Mouse (Mus musculus) spleen, adult 2 months (tissue): ENCODE measurements at regions not wholly inside any gene's neighbourhood (a gene's known extent, or its start where the extent isn't known, plus 50 kb on each side); places are given as distances from the start of the nearest gene placed in this dataset.

Experiments
- CTCF ChIP-seq: fragments of 200-500 bp; IDR thresholded peaks from 2 replicates; pipeline ENCODE4 v1.5.1; 2011; ENCODE audit warnings: mild to moderate bottlenecking, inconsistent platforms; ENCODE audit not compliant: insufficient read depth, insufficient read length, insufficient replicate concordance; ENCODE audit errors: extremely low read depth
- POLR2A ChIP-seq: fragments of 200-500 bp; IDR thresholded peaks from 2 replicates; pipeline ENCODE4 v1.6.1; 2011; ENCODE audit warnings: low read depth, low read length, inconsistent platforms

DNA sequence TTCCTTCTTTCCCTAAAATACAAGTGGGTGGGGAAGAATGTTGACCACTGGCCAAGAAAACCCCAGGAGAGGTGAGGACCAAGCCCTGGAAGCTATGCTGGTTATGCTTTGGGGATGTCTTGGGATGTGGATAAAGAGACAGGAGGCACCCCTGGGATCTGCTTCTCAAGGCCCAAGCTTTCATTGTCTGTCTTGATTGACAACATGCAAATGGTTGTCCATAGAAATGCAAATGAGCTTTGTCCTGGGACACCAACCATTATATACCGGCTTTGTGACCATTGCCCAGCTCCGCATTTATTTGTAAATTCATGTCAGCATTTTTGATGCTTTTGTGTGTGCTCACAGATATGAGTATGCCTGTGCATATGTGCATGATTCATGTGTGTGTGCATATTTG, 174.9 kb downstream of the Bmp7 start:
- no peak for TF ChIP-seq CTCF
- no peak for TF ChIP-seq POLR2A
